Mouse (Mus musculus) thymus, adult 2 months (tissue): ENCODE data around the gene Trappc6a. TPM values are rescaled to one million over a fixed set of nuclear protein-coding genes. Genes with fewer than 3 reads are reported as not detected.
A peak's percentile ranks its signal among the peaks of the same experiment; 100 is the strongest.

Experiments
- DNase-seq: peaks from one replicate; pipeline ENCODE4 v3.0.0; 2021
- H3K27ac ChIP-seq: fragments of 200-500 bp; 2 replicates; pipeline ENCODE4 v1.5.1; 2012; ENCODE audit warnings: low read length, control low read depth; ENCODE audit not compliant: control insufficient read depth, insufficient read depth
- H3K27me3 ChIP-seq: fragments of 200-500 bp; 2 replicates; pipeline ENCODE4 v1.6.1; 2012; ENCODE audit warnings: mild to moderate bottlenecking, low read length, moderate library complexity, mixed read lengths; ENCODE audit not compliant: control insufficient read depth, insufficient read depth
- H3K36me3 ChIP-seq: fragments of 200-500 bp; 2 replicates; pipeline ENCODE4 v1.6.1; 2012; ENCODE audit warnings: mild to moderate bottlenecking, low read length, moderate library complexity; ENCODE audit not compliant: control insufficient read depth, insufficient read depth
- H3K4me1 ChIP-seq: fragments of 200-500 bp; replicated peaks from 2 replicates; pipeline ENCODE4 v1.6.1; 2012; ENCODE audit warnings: low read length; ENCODE audit not compliant: control insufficient read depth, insufficient read depth
- H3K4me3 ChIP-seq: fragments of 200-500 bp; 2 replicates; pipeline ENCODE4 v1.5.1; 2012; ENCODE audit warnings: mild to moderate bottlenecking, low read length, control low read depth, moderate library complexity; ENCODE audit not compliant: control insufficient read depth, insufficient read depth
- CTCF ChIP-seq: fragments of 200-500 bp; IDR thresholded peaks from 2 replicates; pipeline ENCODE4 v1.5.1; 2012; ENCODE audit warnings: mild to moderate bottlenecking, control low read depth, low read length, moderate library complexity, borderline replicate concordance; ENCODE audit not compliant: control insufficient read depth, poor library complexity, insufficient read depth; ENCODE audit errors: extremely low read depth
- POLR2A ChIP-seq: fragments of 200-500 bp; IDR thresholded peaks from 2 replicates; pipeline ENCODE4 v1.6.1; 2012; ENCODE audit warnings: mild to moderate bottlenecking, low read length, control low read depth, moderate library complexity; ENCODE audit not compliant: control insufficient read depth, poor library complexity, insufficient read depth; ENCODE audit errors: extremely low read depth
- WGBS: fragments of 180-500 bp; shearing (Covaris S2); methylation state at CpG from one replicate; pipeline ENCODE4 v1.1.7; 2018; 5-methylcytosine and 5-hydroxymethylcytosine counted together
- polyA plus RNA-seq: library from polyadenylated mRNA; depleted of rRNA; stranded (reverse); fragments of >200 nt; gene quantifications from 2 replicates; pipeline ENCODE4 v1.2.3, GENCODE M21; 2012

The Trappc6a gene
- polyA plus RNA-seq, 1 experiment, result 86.7 TPM

DNA sequence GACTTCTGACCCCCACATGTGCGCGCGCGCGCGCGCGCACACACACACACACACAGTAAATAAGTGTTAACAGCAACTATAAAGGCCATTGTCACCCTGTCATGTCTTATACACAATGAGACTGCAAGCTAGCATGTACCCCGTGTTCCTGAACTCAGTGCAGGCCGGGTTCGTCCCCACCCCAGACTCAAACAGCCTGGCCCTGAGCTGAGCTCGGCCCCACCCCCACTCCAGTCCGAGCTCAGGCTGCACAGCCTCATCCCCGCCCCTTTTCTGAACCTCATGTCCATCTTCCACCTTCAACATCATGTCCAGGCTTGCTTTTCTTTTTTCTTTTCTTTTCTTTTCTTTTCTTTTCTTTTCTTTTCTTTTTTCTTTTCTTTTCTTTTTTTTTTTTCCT lies 37.9 kb upstream of the Trappc6a start:
- H3K4me1 ChIP-seq, result peaks cover 22% of the 10 kb centered on the region
- no peaks in the 10 kb centered on the region for H3K36me3 ChIP-seq
- no peak overlapping the region for H3K27ac ChIP-seq
- 80% methylated on average over 14 of the region's 14 CpGs for WGBS
- TF ChIP-seq POLR2A (no peak), CTCF (no peak)
- DNase-seq, result no peak
- H3K27me3 ChIP-seq, result no peaks in the 10 kb centered on the region; the same call in 1 of the 2 replicates
- H3K4me3 ChIP-seq, result no peak overlapping the region

DNA sequence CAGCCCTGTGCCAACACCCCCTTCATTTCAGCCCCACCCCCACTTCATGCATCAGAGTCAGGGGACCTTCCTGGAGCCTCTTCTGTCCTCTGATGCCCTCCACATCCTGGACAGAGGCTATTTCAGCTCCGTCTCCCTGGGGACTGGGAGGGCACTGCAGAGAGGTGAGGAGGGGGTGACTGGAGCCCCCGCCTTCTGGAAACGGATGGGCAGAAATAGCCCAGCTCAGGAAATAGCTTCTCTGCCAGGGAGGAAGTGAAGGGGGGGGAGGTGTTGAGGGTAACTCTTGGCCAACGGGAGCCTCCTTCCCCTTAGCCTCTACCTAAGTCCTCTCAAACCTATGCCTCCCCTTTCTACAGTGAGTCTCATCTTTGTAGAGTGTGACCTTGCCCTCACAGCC lies 35.8 kb upstream of the Trappc6a start:
- no peak for DNase-seq
- H3K27me3 ChIP-seq, result no peaks in the 10 kb centered on the region; the same call in 1 of the 2 replicates
- no peak overlapping the region for H3K27ac ChIP-seq

DNA sequence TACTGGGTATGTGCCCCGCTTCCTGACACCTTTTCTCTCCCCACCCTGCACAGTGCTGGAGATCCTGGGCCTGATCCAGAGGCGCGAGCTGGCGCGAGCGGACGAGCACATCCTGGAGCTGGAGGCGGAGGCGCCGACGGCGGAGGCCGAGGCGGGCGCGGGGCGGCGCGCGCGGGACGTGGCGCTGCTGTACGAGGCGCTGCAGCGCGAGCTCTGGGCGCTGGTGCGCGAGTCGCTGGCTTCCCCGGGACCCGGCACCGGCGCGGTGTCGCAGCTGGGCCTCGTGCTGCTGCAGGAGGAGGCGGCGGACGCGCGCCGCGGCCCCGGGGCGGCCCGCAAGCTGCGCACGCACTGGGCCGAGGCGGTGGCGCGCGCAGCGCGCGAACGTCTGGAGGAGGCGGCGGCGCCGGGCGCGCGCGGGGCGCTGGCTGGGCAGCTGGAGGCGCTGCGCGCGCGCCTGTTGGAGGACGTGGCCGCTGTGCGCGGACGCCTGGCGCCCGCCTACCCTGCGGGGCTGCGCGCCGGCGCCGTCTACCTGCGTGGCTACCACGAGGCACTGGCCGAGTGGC lies 34.2 kb upstream of the Trappc6a start:
- no peak for TF ChIP-seq POLR2A
- no peak for TF ChIP-seq CTCF
- peak; percentile 29 for DNase-seq
- H3K4me1 ChIP-seq, result peaks cover 22% of the 10 kb centered on the region
- H3K27ac ChIP-seq, result no peak overlapping the region
- no peaks in the 10 kb centered on the region for H3K36me3 ChIP-seq
- peak overlapping the region; percentile 34 for H3K4me3 ChIP-seq
- WGBS, result 2% methylated on average over 89 of the region's 89 CpGs
- H3K27me3 ChIP-seq, result no peaks in the 10 kb centered on the region; the same call in 1 of the 2 replicates

More for the DNA sequence above, 35.8 kb upstream of the Trappc6a start:
- 4% methylated on average over 4 of the region's 4 CpGs for WGBS
- H3K4me1 ChIP-seq, result peaks cover 22% of the 10 kb centered on the region
- H3K4me3 ChIP-seq, result no peak overlapping the region
- TF ChIP-seq CTCF (no peak), POLR2A (no peak)
- H3K36me3 ChIP-seq, result no peaks in the 10 kb centered on the region

DNA sequence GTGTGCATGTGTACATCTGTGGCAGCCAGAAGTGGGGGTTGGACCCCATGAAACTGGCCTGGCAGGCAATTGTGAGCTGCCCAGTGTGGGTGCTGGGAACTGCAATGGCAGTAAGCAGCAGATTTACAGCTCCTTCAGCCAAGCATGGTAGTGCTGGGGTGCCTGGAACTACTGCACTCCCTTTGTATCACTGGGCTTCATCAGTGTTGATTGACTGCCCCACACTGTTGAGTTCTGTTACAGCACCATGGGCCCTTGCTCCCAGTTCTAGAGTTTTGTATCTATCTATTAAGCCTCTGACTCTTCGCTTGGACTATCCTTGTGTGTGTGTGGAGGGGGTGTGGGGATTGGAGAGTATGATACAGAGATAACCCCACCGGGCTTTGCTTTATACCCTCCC lies 31.1 kb upstream of the Trappc6a start:
- no peak overlapping the region for H3K27ac ChIP-seq
- TF ChIP-seq POLR2A (no peak), CTCF (no peak)
- no peaks in the 10 kb centered on the region; the same call in 1 of the 2 replicates for H3K27me3 ChIP-seq
- H3K4me3 ChIP-seq, result no peak overlapping the region
- 83% methylated on average over 2 of the region's 2 CpGs for WGBS
- peaks cover 19% of the 10 kb centered on the region for H3K4me1 ChIP-seq
- no peaks in the 10 kb centered on the region for H3K36me3 ChIP-seq
- DNase-seq, result no peak

DNA sequence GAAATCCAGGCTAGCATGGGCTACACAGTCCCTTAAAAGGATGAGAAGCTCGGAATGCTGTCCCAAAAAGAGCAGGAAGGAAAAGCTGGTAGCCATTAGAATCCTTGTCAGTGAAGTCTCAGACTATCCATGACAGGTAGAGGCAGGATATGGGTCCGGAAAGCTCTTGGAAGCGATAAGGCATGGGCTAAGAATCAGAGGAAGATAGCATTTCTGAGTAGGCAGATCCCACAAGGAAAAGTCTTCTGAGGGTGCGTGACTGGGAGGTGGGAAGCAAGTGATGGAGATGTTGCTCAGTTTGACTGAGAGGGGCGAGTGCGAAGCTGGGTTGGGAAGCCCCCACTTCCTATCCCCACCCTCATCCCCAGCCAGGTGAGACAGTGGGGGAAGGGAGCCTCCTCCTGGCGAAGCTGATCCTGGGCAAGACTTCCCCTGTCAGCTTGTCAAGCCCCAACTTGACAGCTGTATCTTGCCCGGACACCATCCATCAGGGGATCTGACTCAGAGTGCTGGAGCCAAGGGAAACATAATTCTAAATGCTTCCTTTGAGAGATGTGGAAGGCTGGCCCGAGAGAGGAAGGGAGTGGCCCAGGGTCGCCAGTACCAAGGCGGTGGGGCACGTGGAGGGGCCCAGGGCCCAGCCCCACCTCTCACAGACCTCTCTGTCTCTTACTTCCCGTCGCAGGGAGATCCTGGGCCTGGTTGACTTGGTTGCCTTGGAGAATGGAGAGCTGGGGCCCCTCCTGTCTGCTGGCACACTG lies 30.4 kb upstream of the Trappc6a start:
- Histone ChIP-seq H3K27me3 (no peaks in the 10 kb centered on the region; the same call in 1 of the 2 replicates), H3K36me3 (no peaks in the 10 kb centered on the region), H3K4me3 (no peak overlapping the region), H3K4me1 (peaks cover 11% of the 10 kb centered on the region), H3K27ac (no peak overlapping the region)
- TF ChIP-seq POLR2A (no peak), CTCF (no peak)
- 65% methylated on average over 14 of the region's 14 CpGs for WGBS
- DNase-seq, result no peak

DNA sequence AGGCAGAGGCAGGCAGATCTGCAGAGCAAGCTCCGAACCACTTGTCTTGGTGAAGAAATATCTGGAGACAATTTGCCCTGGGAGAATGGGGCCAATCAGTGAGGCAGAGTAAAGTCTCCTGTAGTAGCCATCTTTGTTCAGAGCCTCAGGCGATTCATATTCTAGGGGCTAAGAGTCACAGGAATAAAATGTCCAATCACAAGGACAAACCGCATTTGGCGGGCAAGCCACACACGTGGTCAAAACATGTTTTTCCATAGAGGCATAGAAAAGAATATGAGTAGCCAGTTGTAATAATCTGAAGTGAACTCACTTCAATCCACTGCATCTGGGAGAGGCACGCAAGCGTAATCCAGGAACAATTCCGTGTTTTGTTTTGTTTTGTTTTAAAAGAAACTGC lies 24.9 kb upstream of the Trappc6a start:
- 90% methylated on average over 8 of the region's 8 CpGs for WGBS
- no peaks in the 10 kb centered on the region for H3K4me1 ChIP-seq
- H3K36me3 ChIP-seq, result no peaks in the 10 kb centered on the region
- no peak overlapping the region for H3K27ac ChIP-seq
- H3K27me3 ChIP-seq, result no peaks in the 10 kb centered on the region
- no peak for DNase-seq
- no peak overlapping the region for H3K4me3 ChIP-seq
- TF ChIP-seq POLR2A (no peak), CTCF (no peak)
